Mouse (Mus musculus): ENCODE measurements at regions not wholly inside any gene's neighbourhood (a gene's known extent, or its start where the extent isn't known, plus 50 kb on each side); places are given as distances from the start of the nearest gene placed in this dataset.
"Not testable (repeated sequence)": the region's sequence is repeated elsewhere in the genome, so short reads cannot be mapped to it uniquely, and the experiment has no call there.

DNA sequence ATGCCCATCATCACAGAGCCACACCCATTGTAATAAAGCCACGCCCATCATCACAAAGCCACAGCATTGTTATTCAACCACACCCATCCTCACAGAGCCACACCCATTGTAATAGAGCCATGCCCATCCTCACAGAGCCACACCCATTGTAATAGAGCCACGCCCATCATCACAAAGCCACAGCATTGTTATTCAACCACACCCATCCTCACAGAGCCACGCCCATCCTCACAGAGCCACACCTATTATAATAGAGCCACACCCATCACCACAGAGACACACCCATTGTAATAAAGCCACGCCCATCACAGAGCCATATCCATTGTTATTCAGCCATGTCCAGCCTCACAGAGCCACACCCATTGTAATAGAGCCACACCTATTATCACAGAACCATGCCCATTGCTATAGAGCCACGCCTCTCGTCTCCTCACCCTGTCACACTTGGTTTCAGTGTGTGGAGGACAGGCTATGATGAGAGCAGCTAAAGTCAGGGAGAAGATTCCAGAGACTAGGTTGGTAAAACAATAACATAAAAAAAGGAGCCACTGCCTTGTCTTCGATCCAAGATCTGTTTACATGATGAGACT lies 85.6 kb downstream of the Gxylt1 start:
- DNase-seq: no peak

GRCm38 (mm10) chr15:93176221-93176620 lies 98.8 kb downstream of the Gxylt1 start:
- no peak for DNase-seq

DNA sequence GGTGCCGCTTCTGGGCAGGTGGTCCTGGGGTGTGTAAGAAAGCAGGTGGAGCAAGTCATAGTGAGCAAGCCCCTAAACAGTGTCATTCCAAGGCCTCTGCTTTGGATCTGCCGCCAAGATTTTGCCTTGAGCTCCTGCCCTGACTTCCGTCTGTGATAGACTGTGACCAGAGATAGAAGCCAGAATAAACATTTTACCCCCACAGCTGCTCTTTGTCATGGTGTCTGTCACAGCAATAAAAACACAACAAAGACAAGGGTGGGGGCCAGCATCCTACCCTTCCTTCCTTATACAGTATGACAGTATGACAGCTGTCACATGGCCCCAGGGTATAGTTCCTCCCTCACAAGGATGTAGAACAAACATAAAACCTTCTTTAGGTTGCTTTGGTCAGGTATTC lies 106.2 kb downstream of the Gxylt1 start:
- no peak for DNase-seq

- peak in 1 of 2 experiments; percentile 9 for DNase-seq
Observed at GRCm38 (mm10) chr15:93167451-93167850, 107.5 kb downstream of the Gxylt1 start.

DNA sequence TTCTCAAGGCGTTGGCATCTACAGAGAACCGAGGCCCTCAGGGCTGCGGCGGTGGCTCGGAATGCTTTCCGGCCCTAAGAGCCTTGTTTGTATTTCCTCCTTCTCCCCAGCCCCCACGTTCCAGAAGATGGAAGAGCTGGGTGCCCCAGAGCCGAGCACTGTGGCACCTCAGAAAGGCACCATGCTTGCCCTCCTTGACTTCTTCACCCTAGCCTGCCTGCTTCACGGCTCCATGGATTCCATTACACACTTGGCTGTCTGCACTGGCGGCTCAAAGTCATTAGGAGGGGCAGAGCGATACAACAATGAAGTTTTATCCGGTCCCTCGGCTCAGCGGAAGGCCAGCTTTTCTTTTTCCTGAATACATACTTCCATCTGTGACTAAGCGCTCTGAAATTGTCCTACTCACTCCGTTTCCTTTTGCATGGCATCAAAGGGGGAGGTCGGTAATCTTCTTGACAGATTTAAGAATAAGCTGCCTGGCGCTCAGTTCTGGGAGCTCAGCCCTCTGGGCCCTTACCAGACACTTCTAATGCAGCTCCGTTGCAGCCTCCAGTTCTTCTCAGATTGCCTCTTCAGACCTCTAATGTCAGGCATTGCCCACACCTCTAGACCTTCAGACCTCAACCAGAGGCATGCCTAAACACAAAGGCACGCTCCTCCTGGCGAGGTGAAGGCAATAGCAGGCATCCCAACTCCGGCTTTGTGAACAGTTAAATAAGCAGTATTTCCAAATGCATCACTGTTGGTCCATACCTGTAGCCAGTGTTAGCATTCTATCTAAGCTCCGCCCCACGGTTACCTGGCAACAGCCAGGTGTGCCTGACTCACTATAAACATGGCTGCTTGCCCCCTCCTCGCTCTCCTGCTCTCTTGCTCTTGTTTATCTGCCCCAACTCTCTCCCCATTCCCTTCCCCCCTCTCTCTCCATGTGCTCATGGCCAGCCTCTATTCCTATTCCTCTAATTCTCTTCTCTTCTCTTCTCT lies 112.8 kb downstream of the Gxylt1 start:
- no peak for DNase-seq

DNA sequence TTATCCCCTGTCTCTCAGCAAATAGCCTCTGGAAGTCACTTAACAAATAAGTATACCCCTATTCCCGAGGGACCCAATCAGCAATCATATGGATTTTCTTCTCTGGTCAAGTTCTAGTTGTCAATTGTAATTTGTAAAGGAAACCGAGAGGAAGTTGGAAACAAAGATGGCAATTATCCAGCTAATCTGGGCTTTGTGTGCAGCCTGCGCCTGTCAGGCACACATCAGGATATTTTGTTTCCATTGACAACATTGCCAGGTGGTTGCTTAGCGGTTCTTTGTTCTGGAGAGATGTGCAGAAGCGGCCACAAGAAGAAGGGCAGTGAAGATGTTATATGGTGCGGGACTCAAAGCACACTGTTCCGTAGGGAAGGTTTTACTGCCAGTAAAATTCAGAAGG lies 113.7 kb downstream of the Gxylt1 start:
- no peak for DNase-seq

GRCm38 (mm10) chr15:93155756-93156155 lies 119.2 kb downstream of the Gxylt1 start:
- peak; percentile 60 to 72 for DNase-seq

- no peak for DNase-seq
Observed at GRCm38 (mm10) chr15:93154022-93154421, 121.0 kb downstream of the Gxylt1 start.

GRCm38 (mm10) chr15:93144899-93145298 lies 130.1 kb downstream of the Gxylt1 start:
- DNase-seq: no peak

- no peak for DNase-seq
Observed at GRCm38 (mm10) chr15:93144264-93144663, 130.7 kb downstream of the Gxylt1 start.

- DNase-seq: no peak
Observed at GRCm38 (mm10) chr15:93133379-93133778, 141.6 kb downstream of the Gxylt1 start.

DNA sequence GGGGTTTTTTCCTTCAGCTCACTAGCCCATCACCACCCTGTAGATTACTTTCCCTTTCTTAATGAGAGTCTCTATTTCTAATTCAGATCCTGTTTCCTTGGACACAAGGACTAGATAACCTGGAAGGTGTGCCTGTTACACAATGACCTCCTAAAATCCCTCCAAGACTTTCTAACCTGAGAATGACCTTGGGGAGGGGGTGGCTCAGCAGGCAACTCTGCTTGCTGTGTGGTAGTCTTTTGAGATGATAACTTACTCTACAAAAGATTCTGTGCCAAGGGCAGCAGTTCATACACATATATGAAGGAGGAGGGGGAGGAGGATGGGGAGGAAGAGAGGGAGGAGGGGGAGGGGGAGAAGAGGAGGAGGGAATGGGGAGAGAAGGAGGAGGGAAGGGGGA lies 143.9 kb downstream of the Gxylt1 start:
- no peak for DNase-seq

DNA sequence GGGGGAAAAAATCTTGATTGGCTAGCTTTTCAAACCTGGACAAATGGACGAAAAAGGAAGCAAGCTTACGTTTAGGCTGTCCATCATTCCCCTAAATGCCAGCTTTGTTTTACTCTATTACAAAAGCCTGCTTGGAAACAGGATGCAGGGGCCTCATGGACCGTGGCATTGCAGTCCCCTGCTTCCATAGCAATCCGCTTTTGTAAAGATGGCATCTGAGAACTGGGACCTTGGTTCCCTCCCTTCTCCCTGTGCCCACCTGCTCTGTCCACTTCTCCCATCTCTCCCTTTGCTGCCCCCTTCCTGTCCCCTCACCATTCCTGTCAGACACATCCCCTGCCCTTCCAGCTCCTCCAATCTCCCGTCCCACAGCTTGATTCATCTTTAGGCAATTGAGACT lies 149.7 kb downstream of the Gxylt1 start:
- no peak for DNase-seq

- no peak for DNase-seq
Observed at GRCm38 (mm10) chr15:93121156-93121555, 153.8 kb downstream of the Gxylt1 start.

DNA sequence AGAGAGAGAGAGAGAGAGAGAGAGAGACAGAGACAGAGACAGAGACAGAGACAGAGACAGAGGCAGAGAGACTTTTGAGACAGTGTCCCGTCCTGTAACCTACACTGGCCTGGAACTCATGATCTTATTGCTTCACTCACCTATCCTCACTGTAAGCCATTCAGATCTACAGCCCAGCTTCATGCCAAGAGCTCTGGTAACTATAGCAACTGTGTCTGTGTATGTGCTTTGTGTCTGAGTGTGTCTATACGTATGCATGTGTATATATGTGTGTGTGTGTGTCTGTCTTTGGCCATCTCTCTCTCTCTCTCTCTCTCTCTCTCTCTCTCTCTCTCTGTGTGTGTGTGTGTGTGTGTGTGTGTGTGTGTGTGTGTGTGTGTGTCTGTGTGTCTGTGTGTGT lies 157.2 kb downstream of the Gxylt1 start:
- DNase-seq: not testable (repeated sequence)

DNA sequence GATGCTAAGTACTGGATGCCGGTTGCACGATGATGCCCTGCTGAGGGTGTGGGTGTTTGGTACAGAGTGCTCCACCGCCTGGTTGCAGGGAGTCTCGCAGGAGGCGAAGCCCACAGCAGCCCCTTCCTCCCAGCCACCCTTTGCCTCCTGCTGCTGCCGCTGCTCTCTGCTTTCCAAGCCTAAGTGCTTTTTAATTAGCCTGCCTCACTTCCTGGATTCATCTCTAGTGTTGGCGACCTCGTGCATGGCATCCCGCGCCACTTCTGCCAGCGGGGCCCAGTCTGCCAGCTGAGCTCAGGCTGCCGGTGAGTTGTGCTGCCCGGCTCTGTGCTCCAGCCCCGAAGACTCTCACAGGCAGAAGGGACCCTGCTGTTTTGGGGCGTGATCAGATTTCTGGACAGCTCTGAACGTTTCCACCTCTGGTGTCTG lies 159.3 kb downstream of the Gxylt1 start:
- no peak for DNase-seq

- DNase-seq: no peak
Observed at GRCm38 (mm10) chr15:93104936-93105335, 170.0 kb downstream of the Gxylt1 start.

DNA sequence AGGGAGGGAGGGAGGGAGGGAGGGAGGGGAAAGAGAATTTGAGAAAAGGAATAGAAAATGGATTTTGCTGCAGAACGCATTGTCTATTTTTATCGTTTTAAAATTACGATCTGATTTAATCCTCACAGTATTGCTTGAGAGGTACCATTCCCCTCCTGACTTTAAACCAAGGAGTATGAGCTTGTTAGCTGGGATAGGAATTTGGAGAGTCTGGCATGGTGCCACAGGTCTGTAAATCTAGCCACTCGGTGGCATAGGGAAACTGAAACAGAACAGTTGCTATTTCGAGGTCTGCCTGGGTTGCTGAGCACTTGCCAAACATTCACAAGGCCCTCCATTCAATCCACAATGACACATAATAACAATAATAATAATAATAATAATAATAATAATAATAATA lies 171.6 kb downstream of the Gxylt1 start:
- DNase-seq: peak; percentile 23 to 45

DNA sequence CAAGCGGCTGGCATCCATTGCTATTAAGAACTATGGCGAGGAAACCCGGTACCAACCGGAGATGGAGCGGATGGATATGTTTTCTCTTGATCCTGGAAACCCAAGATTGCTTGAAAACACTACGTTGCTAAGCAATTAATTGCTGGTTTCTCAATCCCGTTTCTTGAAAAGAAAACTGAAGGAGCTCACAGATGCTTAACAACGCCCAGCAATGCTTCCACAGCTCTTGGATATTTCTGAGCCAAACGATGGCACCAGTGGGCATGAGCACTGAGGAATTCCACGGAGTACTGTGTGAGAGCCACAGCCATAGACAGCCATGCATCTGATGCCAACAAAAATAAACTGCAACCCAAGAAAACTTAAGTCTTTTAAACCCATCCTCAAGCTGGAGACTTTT lies 173.1 kb downstream of the Gxylt1 start:
- no peak for DNase-seq

DNA sequence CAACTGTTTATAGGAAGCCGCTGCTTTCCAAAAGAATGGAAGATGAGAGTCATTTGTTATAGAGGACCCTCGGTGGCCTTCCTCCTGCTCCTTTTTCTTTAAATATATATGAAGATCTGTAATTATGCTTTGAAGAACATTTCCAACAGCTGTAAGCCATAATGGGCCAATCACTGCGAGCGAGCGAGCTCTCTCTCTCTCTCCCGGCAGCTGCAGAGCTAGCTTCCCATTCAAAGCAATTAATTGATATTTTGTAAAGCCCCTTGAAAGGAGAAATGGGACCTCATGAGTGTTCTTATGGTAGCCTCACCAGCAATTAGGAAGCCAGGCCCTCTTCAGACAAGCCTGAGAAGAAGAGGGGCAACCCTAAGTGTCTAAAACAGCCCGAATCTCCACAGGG lies 174.1 kb downstream of the Gxylt1 start:
- no peak for DNase-seq

- no peak for DNase-seq
Observed at GRCm38 (mm10) chr15:93099840-93100239, 175.1 kb downstream of the Gxylt1 start.

DNA sequence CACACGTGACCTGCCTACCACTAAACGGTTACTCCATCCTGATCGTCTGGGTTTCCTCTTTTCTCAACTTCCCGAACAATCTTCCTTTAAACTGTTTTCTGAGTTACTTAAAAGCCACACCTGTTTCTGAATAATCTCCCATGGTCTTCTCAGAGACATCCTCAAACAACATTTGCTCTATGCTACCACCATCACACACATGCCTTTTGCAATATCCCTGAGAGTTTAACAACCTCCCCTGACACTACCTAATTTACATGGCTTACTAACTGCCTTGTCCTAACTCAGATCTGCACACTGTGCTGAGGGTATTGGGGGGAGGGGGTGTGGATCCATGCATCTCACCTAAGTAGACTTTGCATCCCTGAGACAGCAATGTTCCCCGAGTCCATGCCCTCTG lies 178.6 kb downstream of the Gxylt1 start:
- DNase-seq: no peak

- DNase-seq: no peak
Observed at GRCm38 (mm10) chr15:93095224-93095623, 179.8 kb downstream of the Gxylt1 start.
